Mouse (Mus musculus): ENCODE data around the gene Gstt4.

DNA sequence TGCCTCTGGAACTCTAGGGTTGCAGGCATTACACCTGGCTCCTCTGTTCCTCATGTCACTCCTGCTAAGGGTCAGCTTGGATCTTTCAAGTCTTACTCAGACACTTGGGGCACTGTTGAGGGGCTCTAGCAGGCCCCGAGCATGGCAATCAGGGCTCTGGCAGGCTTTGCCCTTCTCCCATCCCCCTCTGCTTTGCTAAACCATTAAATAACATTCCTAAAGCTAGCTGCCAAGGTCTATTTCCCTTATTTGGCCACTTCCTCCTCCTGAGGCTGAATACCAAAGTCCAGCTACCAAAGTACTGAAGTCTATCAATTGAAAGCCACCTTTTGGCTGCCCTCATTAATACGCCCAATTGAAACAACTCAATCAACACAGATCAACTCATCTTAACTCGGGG, 27.5 kb downstream of the Gstt4 start:
- no peak for TF ChIP-seq POLR2A (IDR thresholded peaks at IDR 0.05; ENCODE audit: borderline replicate concordance, low read depth, low read length)
- TF ChIP-seq CTCF (IDR thresholded peaks at IDR 0.05; ENCODE audit: low read depth, low read length): no peak
